Mouse (Mus musculus): ENCODE data around the gene Pfdn5.

Pfdn5 gene

DNA sequence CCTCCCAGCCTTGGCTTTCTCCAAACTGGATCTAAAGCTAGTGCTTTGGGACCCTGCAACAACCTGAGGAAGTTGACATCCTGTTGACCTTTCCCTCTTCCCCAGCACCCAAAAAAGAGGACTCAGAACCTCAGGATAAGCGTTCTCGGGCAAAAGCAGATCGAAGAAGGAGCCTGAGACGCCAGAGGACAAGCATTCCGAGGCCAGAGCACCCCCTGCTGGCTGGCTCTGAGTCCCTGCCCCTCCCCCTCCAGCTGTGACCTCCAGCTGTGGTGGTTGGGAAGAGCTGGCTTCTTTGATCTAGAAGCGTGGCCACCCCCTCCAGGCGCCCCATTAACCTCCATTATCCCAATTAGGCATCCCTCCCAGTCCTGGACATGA, 51.2 kb downstream of the Pfdn5 start:
- no peaks in the 10 kb centered on the region for H3K36me3 ChIP-seq (ENCODE audit: control insufficient read depth, insufficient read depth, low read length, poor library complexity, severe bottlenecking)
- H3K27me3 ChIP-seq (ENCODE audit: control insufficient read depth, insufficient read depth, low read length, poor library complexity, severe bottlenecking) = no peaks in the 10 kb centered on the region; the same call in 1 of the 2 replicates
- peak; percentile 87 for DNase-seq (ENCODE audit: low read depth, low spot score)

GRCm38 (mm10) chr15:102377810-102378262, 51.9 kb downstream of the Pfdn5 start:
- no peak for DNase-seq (ENCODE audit: low read depth, low spot score)
- no peaks in the 10 kb centered on the region for H3K36me3 ChIP-seq (ENCODE audit: control insufficient read depth, insufficient read depth, low read length, poor library complexity, severe bottlenecking)
- H3K27me3 ChIP-seq (ENCODE audit: control insufficient read depth, insufficient read depth, low read length, poor library complexity, severe bottlenecking) = no peaks in the 10 kb centered on the region; the same call in 1 of the 2 replicates
